Mouse (Mus musculus) heart, embryonic 11.5 days (tissue): ENCODE measurements at regions not wholly inside any gene's neighbourhood (a gene's known extent, or its start where the extent isn't known, plus 50 kb on each side); places are given as distances from the start of the nearest gene placed in this dataset.

Experiments used
- ATAC-seq: fragments of 200-750 bp; cut with Nextera tagmentation; replicated peaks from 2 replicates; pipeline ENCODE4 v1.8.0; 2017; ENCODE audit warnings: moderate library complexity; ENCODE audit not compliant: insufficient number of reproducible peaks, low FRiP score, low TSS enrichment
- H3K27ac ChIP-seq: fragments of 300-500 bp; sonication (generic); 2 replicates; pipeline ENCODE4 v1.5.1; 2014; ENCODE audit warnings: mild to moderate bottlenecking, low read depth, low read length
- H3K27me3 ChIP-seq: fragments of 300-500 bp; sonication (generic); 2 replicates; pipeline ENCODE4 v1.6.1; 2014; ENCODE audit warnings: mild to moderate bottlenecking, low read length, mixed read lengths; ENCODE audit not compliant: control insufficient read depth, insufficient read depth
- H3K36me3 ChIP-seq: fragments of 300-500 bp; sonication (generic); 2 replicates; pipeline ENCODE4 v1.6.1; 2014; ENCODE audit warnings: mild to moderate bottlenecking, low read length, moderate library complexity, mixed read lengths; ENCODE audit not compliant: control insufficient read depth, insufficient read depth
- H3K4me1 ChIP-seq: fragments of 300-500 bp; sonication (generic); 2 replicates; pipeline ENCODE4 v1.6.1; 2014; ENCODE audit warnings: low read length; ENCODE audit not compliant: control insufficient read depth, insufficient read depth
- H3K4me2 ChIP-seq: fragments of 300-500 bp; sonication (generic); 2 replicates; pipeline ENCODE4 v1.6.1; 2014; ENCODE audit warnings: mild to moderate bottlenecking, moderate library complexity
- H3K4me3 ChIP-seq: fragments of 300-500 bp; sonication (generic); 2 replicates; pipeline ENCODE4 v1.5.1; 2014; ENCODE audit warnings: low read depth, low read length
- H3K9ac ChIP-seq: fragments of 300-500 bp; sonication (generic); 2 replicates; pipeline ENCODE4 v1.6.1; 2014; ENCODE audit warnings: mild to moderate bottlenecking, low read depth, low read length, moderate library complexity
- H3K9me3 ChIP-seq: fragments of 300-500 bp; sonication (generic); replicated peaks from 2 replicates; pipeline ENCODE4 v1.6.1; 2016; ENCODE audit warnings: low read length; ENCODE audit not compliant: control insufficient read depth
- WGBS: fragments of 180-500 bp; shearing (Covaris S2); extraction: QIAGEN DNeasy Blood & Tissue Kit; methylation state at CpG from one replicate; pipeline ENCODE4 v1.1.7; 2014; ENCODE audit not compliant: insufficient replicate concordance; 5-methylcytosine and 5-hydroxymethylcytosine counted together

DNA sequence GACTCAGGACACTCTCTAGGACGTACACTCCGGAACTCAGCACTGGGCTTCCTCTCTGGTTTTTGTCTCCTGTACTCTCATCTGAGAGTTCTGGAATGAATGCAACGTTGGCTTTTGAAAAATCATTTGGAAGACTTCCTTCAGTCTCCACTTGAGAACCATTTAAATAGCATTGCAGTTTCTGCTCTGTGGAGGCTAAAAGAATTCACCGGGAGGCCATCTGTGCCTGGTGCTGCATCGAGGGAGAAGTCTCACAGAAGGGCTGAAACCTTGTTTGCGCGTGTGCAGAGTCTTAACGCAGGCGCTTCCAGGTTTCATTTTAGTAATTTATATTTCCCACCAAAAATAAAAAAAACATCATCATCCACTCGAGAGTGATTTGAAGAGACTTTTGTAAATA is 620.3 kb downstream of the Pdcd6ip start:
- H3K27ac ChIP-seq: no peak overlapping the region
- 83% methylated on average over 10 of the region's 10 CpGs for WGBS
- ATAC-seq: no peak
- no peak overlapping the region for H3K9ac ChIP-seq
- no peaks in the 10 kb centered on the region for H3K36me3 ChIP-seq
- no peaks in the 10 kb centered on the region for H3K4me1 ChIP-seq
- no peaks in the 10 kb centered on the region for H3K27me3 ChIP-seq
- no peak overlapping the region for H3K4me2 ChIP-seq
- H3K9me3 ChIP-seq: no peaks in the 10 kb centered on the region
- H3K4me3 ChIP-seq: no peak overlapping the region

DNA sequence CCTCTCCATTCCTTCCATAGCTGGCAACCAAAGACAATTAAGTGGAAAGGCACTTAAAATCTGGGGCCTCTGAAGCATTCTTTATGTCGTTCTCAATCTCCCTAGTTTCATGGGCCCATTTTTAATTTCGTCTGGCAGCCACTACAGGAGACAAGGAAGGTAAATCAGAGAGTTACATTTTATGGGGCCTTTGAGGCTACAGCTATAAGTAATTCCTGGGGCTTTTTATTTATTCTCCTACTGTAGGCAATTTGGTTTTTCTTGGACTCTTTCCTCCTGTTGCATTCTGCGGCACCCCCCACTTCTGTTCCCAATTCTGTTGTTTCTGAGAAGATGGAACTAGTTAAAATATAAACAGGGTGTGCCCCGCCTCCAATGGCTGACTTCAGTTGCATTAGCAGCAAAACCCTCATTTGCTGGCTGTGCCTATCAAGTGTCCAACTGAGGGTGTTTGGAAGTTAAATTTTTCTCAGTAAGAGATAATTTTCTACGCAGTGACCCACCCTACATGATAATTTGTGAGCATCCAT is 622.7 kb downstream of the Pdcd6ip start:
- no peak overlapping the region for H3K27ac ChIP-seq
- no peak overlapping the region for H3K9ac ChIP-seq
- no peaks in the 10 kb centered on the region for H3K9me3 ChIP-seq
- H3K36me3 ChIP-seq: no peaks in the 10 kb centered on the region
- H3K27me3 ChIP-seq: no peaks in the 10 kb centered on the region
- H3K4me2 ChIP-seq: no peak overlapping the region
- H3K4me1 ChIP-seq: no peaks in the 10 kb centered on the region
- ATAC-seq: no peak
- no peak overlapping the region for H3K4me3 ChIP-seq
- WGBS: 69% methylated on average over 5 of the region's 5 CpGs

DNA sequence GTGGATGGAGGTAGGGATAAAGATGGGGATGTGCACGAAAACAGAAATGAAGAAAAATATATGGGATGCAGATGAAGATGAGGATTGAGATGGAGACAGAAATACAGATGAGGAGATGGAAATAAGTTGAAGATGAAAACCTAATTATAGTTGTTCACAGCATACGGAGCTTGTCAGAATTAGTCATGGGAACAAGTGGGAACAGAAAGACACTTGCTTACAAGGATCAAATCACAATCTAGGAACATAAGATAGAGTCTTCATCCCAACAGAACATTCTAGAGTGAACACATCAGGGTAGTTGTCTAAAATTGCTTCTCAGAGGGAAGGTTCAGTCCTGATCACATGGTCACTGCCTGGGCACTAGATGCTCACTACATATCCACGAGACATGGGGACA is 633.2 kb downstream of the Pdcd6ip start:
- H3K4me2 ChIP-seq: no peak overlapping the region
- H3K27me3 ChIP-seq: no peaks in the 10 kb centered on the region
- H3K9me3 ChIP-seq: 0 out of 2 replicates have a peak, but pooled peaks cover 2% of the 10 kb centered on the region
- no peak overlapping the region for H3K27ac ChIP-seq
- H3K4me1 ChIP-seq: no peaks in the 10 kb centered on the region
- no peak overlapping the region for H3K4me3 ChIP-seq
- H3K9ac ChIP-seq: no peak overlapping the region
- 75% methylated on average over 3 of the region's 3 CpGs for WGBS
- no peaks in the 10 kb centered on the region for H3K36me3 ChIP-seq
- ATAC-seq: no peak

DNA sequence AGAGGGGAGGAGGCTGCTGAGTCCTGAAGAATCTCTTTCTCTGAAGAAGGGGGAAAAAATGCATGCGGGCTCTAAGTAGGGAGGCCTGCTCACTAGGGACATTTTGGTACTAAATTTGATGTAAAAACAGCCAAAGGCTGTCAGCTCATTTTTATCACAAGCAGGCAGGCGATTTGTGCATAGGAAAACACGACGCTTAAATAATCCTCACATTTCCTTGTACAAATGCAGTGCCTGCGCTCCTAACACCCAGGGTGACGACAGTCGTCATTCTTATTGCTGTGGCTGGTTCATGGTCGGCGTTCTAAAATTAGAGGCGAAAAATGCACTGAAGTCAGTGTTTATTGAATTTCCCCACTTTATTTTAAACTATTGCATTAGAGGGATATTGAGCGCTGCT is 650.6 kb downstream of the Pdcd6ip start:
- H3K9me3 ChIP-seq: no peaks in the 10 kb centered on the region
- no peak overlapping the region for H3K27ac ChIP-seq
- no peak for ATAC-seq
- no peaks in the 10 kb centered on the region for H3K4me1 ChIP-seq
- no peaks in the 10 kb centered on the region for H3K27me3 ChIP-seq
- H3K4me2 ChIP-seq: no peak overlapping the region
- H3K4me3 ChIP-seq: no peak overlapping the region
- WGBS: 73% methylated on average over 11 of the region's 11 CpGs
- H3K36me3 ChIP-seq: no peaks in the 10 kb centered on the region
- H3K9ac ChIP-seq: no peak overlapping the region

DNA sequence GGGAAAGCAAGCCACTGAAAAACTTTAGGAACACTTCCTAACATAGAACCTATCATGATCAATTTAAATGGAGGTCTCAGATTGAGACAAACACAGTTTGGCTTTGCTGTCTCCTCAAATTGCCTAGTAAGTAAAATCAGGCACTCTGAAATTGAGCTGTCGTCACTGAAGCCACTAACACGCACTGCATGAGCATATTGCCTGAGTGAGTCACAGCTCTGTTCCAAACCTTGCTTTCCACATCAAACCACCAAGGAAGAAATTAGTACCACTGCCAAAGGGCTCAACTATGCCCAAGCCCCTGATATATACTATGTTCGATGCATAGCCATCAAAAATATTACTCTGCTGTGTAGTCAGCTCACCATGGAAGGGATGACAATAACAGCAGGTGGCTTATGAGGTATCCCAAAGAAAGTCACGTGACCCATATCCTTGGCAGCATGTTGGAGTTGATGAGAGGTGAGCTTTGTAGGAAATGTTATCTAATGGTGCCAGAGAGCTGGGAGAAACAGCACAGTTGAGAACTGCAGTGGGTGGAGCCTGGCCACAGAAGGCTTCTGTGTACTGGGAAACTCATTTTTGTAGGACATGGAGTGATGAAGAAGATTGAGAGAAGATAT is 663.4 kb downstream of the Pdcd6ip start:
- H3K36me3 ChIP-seq: no peaks in the 10 kb centered on the region
- H3K27me3 ChIP-seq: no peaks in the 10 kb centered on the region
- no peak overlapping the region for H3K9ac ChIP-seq
- 0 out of 2 replicates have a peak, but pooled peaks have one; percentile 22 for ATAC-seq
- WGBS: 73% methylated on average over 4 of the region's 4 CpGs
- no peaks in the 10 kb centered on the region for H3K9me3 ChIP-seq
- H3K4me2 ChIP-seq: no peak overlapping the region
- H3K27ac ChIP-seq: no peak overlapping the region
- H3K4me1 ChIP-seq: no peaks in the 10 kb centered on the region; the same call in 1 of the 2 replicates
- H3K4me3 ChIP-seq: no peak overlapping the region

DNA sequence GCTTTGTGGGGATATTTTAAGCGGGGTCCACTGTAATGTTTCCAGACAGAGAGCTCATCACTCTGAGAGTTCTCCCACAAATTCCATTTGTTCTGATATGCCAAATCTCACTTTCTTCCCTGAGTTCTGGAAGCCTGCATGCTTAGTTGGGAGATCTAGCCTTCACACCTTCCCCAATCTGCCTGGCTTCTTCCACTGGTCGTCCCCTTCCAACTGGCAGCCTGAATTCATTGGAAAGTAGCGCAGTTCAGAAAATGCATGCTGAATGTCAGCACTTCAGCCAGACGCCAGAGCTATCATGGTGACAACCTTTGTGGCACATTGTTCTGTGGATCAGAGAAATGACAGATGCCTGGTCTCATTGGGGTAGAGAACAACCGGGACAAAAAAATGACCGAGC is 667.2 kb downstream of the Pdcd6ip start:
- no peaks in the 10 kb centered on the region; the same call in 1 of the 2 replicates for H3K4me1 ChIP-seq
- no peaks in the 10 kb centered on the region for H3K27me3 ChIP-seq
- no peak for ATAC-seq
- WGBS: 65% methylated on average over 6 of the region's 6 CpGs
- no peak overlapping the region for H3K9ac ChIP-seq
- H3K4me3 ChIP-seq: no peak overlapping the region
- no peaks in the 10 kb centered on the region for H3K36me3 ChIP-seq
- H3K9me3 ChIP-seq: no peaks in the 10 kb centered on the region
- no peak overlapping the region for H3K27ac ChIP-seq
- no peak overlapping the region for H3K4me2 ChIP-seq

DNA sequence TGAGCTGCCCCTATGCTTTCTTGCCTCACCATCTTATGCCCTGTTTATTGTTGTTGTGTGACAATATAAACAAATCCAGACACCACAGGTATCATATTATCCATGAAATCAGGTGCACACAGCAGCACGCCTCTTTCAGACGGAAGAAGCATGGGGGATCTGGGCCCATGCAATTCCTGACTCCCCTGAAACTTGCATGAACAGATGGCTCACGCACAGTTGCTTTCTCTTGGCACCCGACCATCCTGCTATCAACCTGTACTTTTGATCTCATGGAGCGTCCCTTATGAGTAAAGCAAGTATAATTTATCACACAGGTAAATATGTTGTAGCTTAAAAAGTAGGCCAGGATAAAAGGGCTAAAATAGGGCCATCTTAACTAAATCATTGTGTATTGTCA is 674.1 kb downstream of the Pdcd6ip start:
- ATAC-seq: no peak
- H3K27ac ChIP-seq: no peak overlapping the region

DNA sequence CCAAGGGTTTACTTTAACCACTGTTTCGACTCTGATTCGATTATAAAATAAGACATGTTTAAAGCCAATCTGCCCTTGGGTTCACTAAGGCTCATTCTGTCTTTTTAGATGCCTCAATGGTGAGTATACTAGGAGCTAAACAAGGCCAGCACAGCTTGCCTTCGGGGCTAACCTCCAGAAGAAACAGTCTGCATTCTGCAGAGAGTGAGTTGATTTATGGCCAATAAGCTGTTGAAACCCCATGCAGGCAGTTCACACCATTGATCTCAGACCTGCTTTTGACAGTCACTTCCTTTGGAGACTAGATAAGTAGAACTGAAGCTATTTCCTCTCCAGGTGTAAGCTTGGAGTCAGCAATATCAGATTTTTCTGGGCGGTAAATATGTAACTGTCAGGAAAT is 679.0 kb downstream of the Pdcd6ip start:
- H3K9ac ChIP-seq: no peak overlapping the region
- no peaks in the 10 kb centered on the region for H3K9me3 ChIP-seq
- H3K27ac ChIP-seq: no peak overlapping the region
- 75% methylated on average over 4 of the region's 4 CpGs for WGBS
- no peaks in the 10 kb centered on the region for H3K4me1 ChIP-seq
- no peak for ATAC-seq
- H3K4me3 ChIP-seq: no peak overlapping the region
- no peaks in the 10 kb centered on the region for H3K27me3 ChIP-seq
- H3K36me3 ChIP-seq: no peaks in the 10 kb centered on the region
- no peak overlapping the region for H3K4me2 ChIP-seq

More for the DNA sequence above, 674.1 kb downstream of the Pdcd6ip start:
- no peaks in the 10 kb centered on the region for H3K9me3 ChIP-seq
- H3K36me3 ChIP-seq: no peaks in the 10 kb centered on the region
- H3K9ac ChIP-seq: no peak overlapping the region
- no peaks in the 10 kb centered on the region for H3K4me1 ChIP-seq
- H3K4me2 ChIP-seq: no peak overlapping the region
- no peaks in the 10 kb centered on the region for H3K27me3 ChIP-seq
- WGBS: 79% methylated on average over 5 of the region's 5 CpGs
- no peak overlapping the region for H3K4me3 ChIP-seq

DNA sequence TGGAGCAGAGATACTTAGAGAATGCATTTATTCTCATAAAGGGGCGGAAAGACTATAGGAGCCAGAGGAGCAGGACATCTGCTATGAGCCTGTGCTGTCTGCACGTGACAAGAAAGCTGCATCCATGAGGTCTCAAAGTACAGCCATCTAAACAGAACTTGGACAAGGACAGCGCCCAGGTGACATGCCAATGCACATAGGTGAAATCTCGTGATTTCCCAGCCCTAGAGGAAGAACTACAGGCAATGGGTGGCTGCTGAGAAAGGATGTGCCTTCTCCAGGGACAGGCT is 681.2 kb downstream of the Pdcd6ip start:
- no peak for ATAC-seq

More for the DNA sequence above, 681.2 kb downstream of the Pdcd6ip start:
- no peak overlapping the region for H3K27ac ChIP-seq
- no peak overlapping the region for H3K4me3 ChIP-seq
- H3K9ac ChIP-seq: no peak overlapping the region
- H3K4me1 ChIP-seq: no peaks in the 10 kb centered on the region
- H3K4me2 ChIP-seq: no peak overlapping the region
- 71% methylated on average over 4 of the region's 4 CpGs for WGBS
- H3K27me3 ChIP-seq: no peaks in the 10 kb centered on the region
- no peaks in the 10 kb centered on the region for H3K36me3 ChIP-seq
- H3K9me3 ChIP-seq: no peaks in the 10 kb centered on the region
